Mouse (Mus musculus) cortical plate, adult 2 months (tissue): ENCODE measurements around the gene Notch4.

Experiments
- CTCF ChIP-seq: fragments of 200-500 bp; IDR thresholded peaks from 2 replicates; pipeline ENCODE4 v1.5.1; 2011; ENCODE audit warnings: mild to moderate bottlenecking, control low read depth, low read length; ENCODE audit not compliant: insufficient read depth; ENCODE audit errors: extremely low read depth
- POLR2A ChIP-seq: fragments of 200-500 bp; IDR thresholded peaks from 2 replicates; pipeline ENCODE4 v1.6.1; 2011; ENCODE audit warnings: mild to moderate bottlenecking, low read length, control low read depth; ENCODE audit not compliant: insufficient read depth; ENCODE audit errors: extremely low read depth

GRCm38 (mm10) chr17:34563354-34563753 lies 714 bp upstream of the Notch4 start:
- TF ChIP-seq POLR2A (no peak), CTCF (no peak)
